Comparison of ENCODE assay signal across 28 mouse cellular contexts in the genomic region with DNA sequence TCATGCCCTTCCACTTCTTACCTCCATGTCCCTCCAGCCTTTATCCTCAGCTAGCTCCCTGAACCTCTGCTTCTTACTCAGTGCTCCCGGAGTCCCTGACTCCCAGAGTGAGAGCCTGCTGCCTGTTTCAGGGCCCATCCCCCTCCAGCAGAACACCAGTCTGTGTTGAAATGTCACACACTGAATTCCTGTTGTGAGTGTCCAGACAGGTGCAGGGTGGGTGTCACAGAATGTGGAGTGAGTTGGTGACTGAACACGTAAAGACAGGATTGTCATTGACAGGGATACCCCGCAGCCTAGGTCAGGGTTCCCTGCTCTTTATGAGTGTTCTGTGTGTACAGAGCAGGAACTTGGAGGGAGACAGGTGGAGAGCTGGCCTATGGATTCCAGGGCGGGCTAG. TPM values are rescaled to one million over a fixed set of nuclear protein-coding genes. Genes with fewer than 3 reads are reported as not detected.
DNase-seq lines count a peak whose midpoint lies in the region; ATAC-seq and TF ChIP-seq lines count a peak whose summit lies in the region.
"Had no signal": no experiment of that assay in that cellular context is flagged by ENCODE, and none has a peak within 500 bp of the region (broad histone marks: within the 10 kb centered on the region; RNA-seq: fewer than 3 reads in every experiment).

No protein-coding gene starts in this region.

- H3K79me2 ChIP-seq in liver, adult 2 months (ENCODE audit: control insufficient read depth, insufficient read depth, low read length), result no peaks in the 10 kb centered on the region

- H3K27ac ChIP-seq in heart, embryonic 10.5 days, result peak overlapping the region; percentile 31; the same call in 1 of the 2 replicates
- H3K27ac ChIP-seq in liver, adult 2 months (replicated peaks; ENCODE audit: insufficient read depth, low read depth, low read length), result no peak overlapping the region; the same call in none of the 2 replicates
- H3K27ac ChIP-seq in liver, embryonic 11.5 days (ENCODE audit: low read depth, low read length), result no peak overlapping the region
- peak overlapping the region; percentile 30; the same call in 1 of the 2 replicates for H3K27ac ChIP-seq in stomach, postnatal 0 days (replicated peaks)
- H3K27ac ChIP-seq: embryonic facial prominence, embryonic 13.5 days; forebrain, embryonic 12.5 days; kidney, postnatal 0 days; neural tube, embryonic 12.5 days had no signal

- no peak overlapping the region for H3K4me3 ChIP-seq in heart, embryonic 10.5 days
- H3K4me3 ChIP-seq in liver, adult 2 months (ENCODE audit: insufficient read depth, low read depth, low read length), result no peak overlapping the region
- H3K4me3 ChIP-seq in liver, embryonic 11.5 days (ENCODE audit: low read depth, low read length), result no peak overlapping the region
- H3K4me3 ChIP-seq in stomach, postnatal 0 days (ENCODE audit: low read depth, low read length), result no peak overlapping the region
- H3K4me3 ChIP-seq: embryonic facial prominence, embryonic 13.5 days; forebrain, embryonic 12.5 days; neural tube, embryonic 12.5 days had no signal

- peaks cover 62% of the 10 kb centered on the region for H3K27me3 ChIP-seq in heart, embryonic 10.5 days (ENCODE audit: insufficient read depth, poor library complexity, severe bottlenecking)
- H3K27me3 ChIP-seq in liver, adult 2 months (ENCODE audit: control insufficient read depth, insufficient read depth, low read length), result no peaks in the 10 kb centered on the region
- no peaks in the 10 kb centered on the region for H3K27me3 ChIP-seq in liver, embryonic 11.5 days (replicated peaks; ENCODE audit: control insufficient read depth, insufficient read depth, low read length)
- no peaks in the 10 kb centered on the region for H3K27me3 ChIP-seq in stomach, postnatal 0 days (ENCODE audit: control insufficient read depth, insufficient read depth, low read length)
- H3K27me3 ChIP-seq: CH12.LX had no signal

- H3K36me3 ChIP-seq in heart, embryonic 10.5 days, result 0 out of 2 replicates have a peak, but pooled peaks cover 9% of the 10 kb centered on the region
- H3K36me3 ChIP-seq in liver, adult 2 months (ENCODE audit: control insufficient read depth, insufficient read depth, low read length), result peaks cover 43% of the 10 kb centered on the region
- peaks cover 2% of the 10 kb centered on the region; the same call in 1 of the 2 replicates for H3K36me3 ChIP-seq in liver, embryonic 11.5 days (ENCODE audit: control insufficient read depth, insufficient read depth, low read length)
- H3K36me3 ChIP-seq in stomach, postnatal 0 days (ENCODE audit: control insufficient read depth, insufficient read depth, low read length), result peaks cover 4% of the 10 kb centered on the region; the same call in 1 of the 2 replicates
- H3K36me3 ChIP-seq: forebrain, embryonic 12.5 days; neural tube, embryonic 12.5 days had no signal

- no peak overlapping the region for H3K4me2 ChIP-seq in liver, embryonic 11.5 days
- no peak overlapping the region for H3K4me2 ChIP-seq in stomach, postnatal 0 days (replicated peaks; ENCODE audit: low read depth)
- H3K4me2 ChIP-seq: embryonic facial prominence, embryonic 13.5 days; forebrain, embryonic 12.5 days; midbrain, embryonic 11.5 days; neural tube, embryonic 12.5 days had no signal

- 43% methylated on average over 4 of the region's 4 CpGs for WGBS in heart, embryonic 10.5 days
- 66% methylated on average over 4 of the region's 4 CpGs for WGBS in liver, adult 2 months
- WGBS in liver, embryonic 11.5 days, result 72% methylated on average over 4 of the region's 4 CpGs
- 58% methylated on average over 4 of the region's 4 CpGs for WGBS in stomach, postnatal 0 days

- no peaks in the 10 kb centered on the region for H3K9me3 ChIP-seq in heart, embryonic 10.5 days
- no peaks in the 10 kb centered on the region for H3K9me3 ChIP-seq in liver, embryonic 11.5 days (ENCODE audit: control insufficient read depth, low read length)
- no peaks in the 10 kb centered on the region for H3K9me3 ChIP-seq in stomach, postnatal 0 days (ENCODE audit: control insufficient read depth, low read length)
- H3K9me3 ChIP-seq: embryonic facial prominence, embryonic 13.5 days; forebrain, embryonic 12.5 days; neural tube, embryonic 12.5 days had no signal

- H3K9ac ChIP-seq in liver, adult 2 months (ENCODE audit: low read depth, low read length), result 0 out of 2 replicates have a peak overlapping the region, but pooled peaks have one; percentile 16
- H3K9ac ChIP-seq in liver, embryonic 11.5 days (ENCODE audit: low read depth, low read length), result no peak overlapping the region
- H3K9ac ChIP-seq in stomach, postnatal 0 days (ENCODE audit: low read length), result no peak overlapping the region
- H3K9ac ChIP-seq: embryonic facial prominence, embryonic 13.5 days; forebrain, embryonic 12.5 days; forebrain, postnatal 0 days; neural tube, embryonic 12.5 days had no signal

- peaks cover 90% of the 10 kb centered on the region for H3K4me1 ChIP-seq in heart, embryonic 10.5 days
- peaks cover 61% of the 10 kb centered on the region for H3K4me1 ChIP-seq in liver, adult 2 months (ENCODE audit: control insufficient read depth, insufficient read depth, low read length)
- H3K4me1 ChIP-seq in liver, embryonic 11.5 days (replicated peaks; ENCODE audit: control insufficient read depth, insufficient read depth, low read length), result peaks cover 47% of the 10 kb centered on the region
- H3K4me1 ChIP-seq in stomach, postnatal 0 days (replicated peaks; ENCODE audit: control insufficient read depth, insufficient read depth), result 0 out of 2 replicates have a peak, but pooled peaks cover 3% of the 10 kb centered on the region

- DNase-seq in heart, embryonic 10.5 days (ENCODE audit: low spot score), result no peak
- no peak for DNase-seq in heart, adult 18-20 months
- peak; percentile 26 for DNase-seq in liver, adult 2 months (ENCODE audit: extremely low read depth, low read depth, low spot score)
- no peak for DNase-seq in liver, embryonic 11.5 days (ENCODE audit: low spot score)
- DNase-seq in NIH3T3 (ENCODE audit: low read depth), result peak; percentile 10
- no peak for DNase-seq in stomach, postnatal 0 days (ENCODE audit: low spot score)
- no peak for DNase-seq in right cerebral cortex, postnatal 4 days
- no peak for DNase-seq in embryo, embryonic 9.5 days (ENCODE audit: extremely low spot score)
- DNase-seq: adrenal gland, postnatal 10 days; cerebellum, adult 9-10 months; embryo, embryonic 11 days; forebrain, postnatal 0 days; heart, postnatal 10 days; kidney, adult 18-20 months; kidney, postnatal 4 days; lung, adult 2 months; lung, postnatal 10 days; right cerebral cortex, adult 18-20 months; thymus, adult 2 months; thymus, postnatal 36 days had no signal

- TF ChIP-seq POLR2A in liver, adult 2 months (IDR thresholded peaks at IDR 0.05; ENCODE audit: extremely low read depth, insufficient read depth, low read length), result no peak

- ATAC-seq in liver, embryonic 11.5 days (replicated peaks; ENCODE audit: low FRiP score), result no peak
- no peak for ATAC-seq in stomach, postnatal 0 days (ENCODE audit: low FRiP score, low TSS enrichment)
- ATAC-seq: forebrain, postnatal 0 days; hindbrain, embryonic 16.5 days; midbrain, embryonic 16.5 days had no signal

- no peak for TF ChIP-seq EP300 in stomach, postnatal 0 days (optimal IDR thresholded peaks at IDR 0.05)

- no peak for TF ChIP-seq CTCF in liver, adult 2 months (IDR thresholded peaks at IDR 0.05; ENCODE audit: low read depth, low read length)
- no peak for TF ChIP-seq CTCF in stomach, postnatal 0 days (IDR thresholded peaks at IDR 0.05; ENCODE audit: low read depth)

RNA-seq across cellular contexts. Expression of a gene that starts 3.0 kb away (rescaled TPM):
- 15.9 and 24.6 TPM in 2 replicates for polyA plus RNA-seq in heart, embryonic 10.5 days (2016; fragmentation: Nextera tagmentation; extraction: Ambion mirVana)
- total RNA-seq in heart, adult 18-20 months (2021), result 10 to 100 TPM; 31.3 to 35.1 TPM
- 43.8 and 51.0 TPM in 2 replicates for total RNA-seq in liver, adult 2 months (2014; rRNA removed)
- polyA plus RNA-seq in liver, adult 2 months (2012; rRNA removed), result 88.2 and 89.2 TPM in 2 replicates
- polyA plus RNA-seq in liver, embryonic 11.5 days (2014; fragmentation: Nextera tagmentation; extraction: Ambion mirVana), result 33.8 and 33.9 TPM in 2 replicates
- 37.2 and 44.7 TPM in 2 replicates for polyA plus RNA-seq in stomach, postnatal 0 days (2015; fragmentation: Nextera tagmentation; extraction: Ambion mirVana)

RNA-seq across cellular contexts. Expression of a gene that starts 28.0 kb away (rescaled TPM):
- 24.7 and 62.7 TPM in 2 replicates for polyA plus RNA-seq in heart, embryonic 10.5 days (2016; fragmentation: Nextera tagmentation; extraction: Ambion mirVana)
- 10 to 100 TPM; 68.5 to 72.5 TPM for total RNA-seq in heart, adult 18-20 months (2021)
- 779 and 846 TPM in 2 replicates for total RNA-seq in liver, adult 2 months (2014; rRNA removed)
- polyA plus RNA-seq in liver, adult 2 months (2012; rRNA removed), result 1,131 and 1,407 TPM in 2 replicates
- polyA plus RNA-seq in liver, embryonic 11.5 days (2014; fragmentation: Nextera tagmentation; extraction: Ambion mirVana), result 86.4 and 93.9 TPM in 2 replicates
- polyA plus RNA-seq in stomach, postnatal 0 days (2015; fragmentation: Nextera tagmentation; extraction: Ambion mirVana), result 132 and 144 TPM in 2 replicates

RNA-seq across cellular contexts. Expression of a gene that starts 42.8 kb away (rescaled TPM):
- polyA plus RNA-seq in heart, embryonic 10.5 days (2016; fragmentation: Nextera tagmentation; extraction: Ambion mirVana), result 19.2 and 22.1 TPM in 2 replicates
- 1 to 10 TPM; 5.5 to 7.4 TPM for total RNA-seq in heart, adult 18-20 months (2021)
- total RNA-seq in liver, adult 2 months (2014; rRNA removed), result 8.7 and 9.1 TPM in 2 replicates
- polyA plus RNA-seq in liver, adult 2 months (2012; rRNA removed), result 8.2 and 13.8 TPM in 2 replicates
- polyA plus RNA-seq in liver, embryonic 11.5 days (2014; fragmentation: Nextera tagmentation; extraction: Ambion mirVana), result 5.7 and 6.4 TPM in 2 replicates
- 6.0 and 7.1 TPM in 2 replicates for polyA plus RNA-seq in stomach, postnatal 0 days (2015; fragmentation: Nextera tagmentation; extraction: Ambion mirVana)

Comparison
In these comparisons a context has a peak if more than half of its experiments do, and no peak if none do; other contexts are left out.
1. DNase-seq: peak in liver, adult 2 months (single experiment) and NIH3T3 (single experiment); none in heart, embryonic 10.5 days (single experiment), heart, adult 18-20 months (0 of 2), liver, embryonic 11.5 days (single experiment), stomach, postnatal 0 days (single experiment), right cerebral cortex, postnatal 4 days (single experiment) and embryo, embryonic 9.5 days (single experiment).
2. H3K27ac ChIP-seq: peak in heart, embryonic 10.5 days (single experiment) and stomach, postnatal 0 days (single experiment); none in liver, adult 2 months (single experiment) and liver, embryonic 11.5 days (single experiment).